Comparison of ENCODE assay signal across 14 mouse cellular contexts in genomic region chr15:4672859-4673258, GRCm38 (mm10). TPM values are rescaled to one million over a fixed set of nuclear protein-coding genes. Genes with fewer than 3 reads are reported as not detected.
DNase-seq lines count a peak whose midpoint lies in the region; TF ChIP-seq lines count a peak whose summit lies in the region.
"Not testable (repeated sequence)": the region's sequence is repeated elsewhere in the genome, so short reads cannot be mapped to it uniquely, and the experiment has no call there.
"Had no signal": no experiment of that assay in that cellular context is flagged by ENCODE, and none has a peak within 500 bp of the region (broad histone marks: within the 10 kb centered on the region; RNA-seq: fewer than 3 reads in every experiment).

No protein-coding gene starts in this region.

- H3K4me3 ChIP-seq in E14TG2a.4 (replicated peaks; ENCODE audit: low read length) (peak overlapping the region; percentile 58), ES-Bruce4 (ENCODE audit: low read depth, low read length) (peak overlapping the region; percentile 47), ES-E14 (ENCODE audit: insufficient read depth in 1 of 2, low read depth in 1 of 2, low read length in 2 of 2, poor library complexity in 1 of 2, severe bottlenecking in 1 of 2) (peak overlapping the region; percentile 16 to 30; a peak in 1 of 4 replicates)

- DNase-seq in ES-CJ7 (ENCODE audit: low read depth, low spot score) (peak; percentile 56), ES-E14 (ENCODE audit: low read depth, low spot score) (peak; percentile 24), R1 (ENCODE audit: low read depth, low spot score) (peak; percentile 62), WW6 (ENCODE audit: low read depth, low spot score) (peak; percentile 13), ZHBTc4 (ENCODE audit: low read depth, low spot score) (peak; percentile 63)
- DNase-seq in heart, adult 11 months: peak; percentile 44

- not testable (repeated sequence) for TF ChIP-seq POLR2A in ES-Bruce4 (IDR thresholded peaks at IDR 0.05; ENCODE audit: insufficient read depth, low read length)

- H3K36me3 ChIP-seq in E14TG2a.4 (ENCODE audit: insufficient read depth, low read length); ES-Bruce4 (ENCODE audit: control insufficient read depth, insufficient read depth, low read length, poor library complexity, severe bottlenecking); ES-E14 (ENCODE audit: control insufficient read depth, insufficient read depth, low read length, poor library complexity, severe bottlenecking): not testable (repeated sequence)

- not testable (repeated sequence) for TF ChIP-seq EP300 in ES-Bruce4 (IDR thresholded peaks at IDR 0.05; ENCODE audit: insufficient read depth, low read depth, low read length)

- H3K4me1 ChIP-seq in E14TG2a.4 (replicated peaks; ENCODE audit: low read depth, low read length); ES-Bruce4 (ENCODE audit: control insufficient read depth, insufficient read depth, low read length); ES-E14 (ENCODE audit: control insufficient read depth in 2 of 2, insufficient read depth in 2 of 2, low read length in 2 of 2, poor library complexity in 1 of 2): not testable (repeated sequence)

- not testable (repeated sequence) for H3K27me3 ChIP-seq in E14TG2a.4 (ENCODE audit: insufficient read depth, low read length); ES-Bruce4 (ENCODE audit: control insufficient read depth, insufficient read depth, low read length, poor library complexity, severe bottlenecking)

- not testable (repeated sequence) for H3K9me3 ChIP-seq in E14TG2a.4 (ENCODE audit: low read length); ES-Bruce4 (replicated peaks; ENCODE audit: control insufficient read depth, insufficient read depth, low read length, poor library complexity, severe bottlenecking); ES-E14 (ENCODE audit: control insufficient read depth, insufficient read depth, low read depth, low read length)

- in situ Hi-C loops in ES-E14 (cut with MboI; ENCODE audit: low sequenced_read_pairs in 2 of 2, unreplicated experiment in 2 of 2): not testable (repeated sequence)

- H3K27ac ChIP-seq in ES-Bruce4 (ENCODE audit: insufficient read depth, low read length); ES-E14 (ENCODE audit: insufficient read depth, low read depth, low read length, poor library complexity, severe bottlenecking): not testable (repeated sequence)

- not testable (repeated sequence) for TF ChIP-seq CTCF in E14TG2a.4 (conservative IDR thresholded peaks at IDR 0.05; ENCODE audit: low read length); ES-Bruce4 (IDR thresholded peaks at IDR 0.05; ENCODE audit: low read depth, low read length)

- not testable (repeated sequence) for H3K9ac ChIP-seq in ES-Bruce4 (ENCODE audit: low read depth, poor library complexity, severe bottlenecking); ES-E14 (ENCODE audit: insufficient read depth, low read depth, low read length, poor library complexity, severe bottlenecking)

RNA-seq across cellular contexts. Expression of gene C6, which starts 54.1 kb away (rescaled TPM):
- polyA plus RNA-seq in ES-Bruce4 (2011; ENCODE audit: insufficient read depth, insufficient read length, low read depth, missing spikeins): not detected in 2 replicates
- not detected in 2 replicates for total RNA-seq in ES-E14 (2012; rRNA removed)
- total RNA-seq: CH12.LX, MEL had no signal
- polyA plus RNA-seq: activated CD4-positive, CD25-positive, alpha-beta regulatory T cell, adult 4 months; C2C12; cerebellum, adult 2 months; G1E had no signal

Comparison
In these comparisons a context has a peak if more than half of its experiments do, and no peak if none do; other contexts are left out.
1. DNase-seq: peak in every context shown above with its lines; median percentile 63 in ZHBTc4; 62 in R1; 56 in ES-CJ7; 44 in heart, adult 11 months; 24 in ES-E14; 13 in WW6.